Mouse (Mus musculus) ES-E14 (cell line): ENCODE data around the gene Gdf9.

Experiments
- HCFC1 ChIP-seq: IDR thresholded peaks from 2 replicates; pipeline ENCODE4 v1.6.1; 2012; ENCODE audit warnings: low read length, inconsistent platforms, borderline replicate concordance; ENCODE audit not compliant: insufficient read depth
- MAFK ChIP-seq: IDR thresholded peaks from 2 replicates; pipeline ENCODE4 v1.6.1; 2014; ENCODE audit warnings: mild to moderate bottlenecking, low read depth, low read length, inconsistent platforms; ENCODE audit not compliant: insufficient read depth
- ZNF384 ChIP-seq: IDR thresholded peaks from 2 replicates; pipeline ENCODE4 v1.6.1; 2012; ENCODE audit warnings: low read depth, low read length, inconsistent platforms

- TF ChIP-seq ZNF384 (no peak), HCFC1 (no peak), MAFK (no peak)
These were observed 19.4 kb downstream of the Gdf9 start for GRCm38 (mm10) chr11:53450070-53450705.
